Mouse (Mus musculus) urinary bladder, postnatal 4 days (tissue): ENCODE results near the gene Trim2.
A peak's percentile ranks its signal among the peaks of the same experiment; 100 is the strongest.

Experiments used
- DNase-seq, 2 experiments: peaks; one replicate each; pipeline ENCODE4 v3.0.0; 2021 to 2022; ENCODE audit warnings: low spot score in 2 of 2

Trim2 gene

GRCm38 (mm10) chr3:84287256-84287655, 19.4 kb downstream of the Trim2 start:
- DNase-seq: no peak

GRCm38 (mm10) chr3:84286311-84286710, 20.4 kb downstream of the Trim2 start:
- no peak for DNase-seq

- DNase-seq: no peak
These were observed 21.9 kb downstream of the Trim2 start for GRCm38 (mm10) chr3:84284796-84285195.

GRCm38 (mm10) chr3:84283524-84283923, 23.2 kb downstream of the Trim2 start:
- no peak for DNase-seq

GRCm38 (mm10) chr3:84281936-84282371, 24.7 kb downstream of the Trim2 start:
- DNase-seq: no peak

GRCm38 (mm10) chr3:84278809-84279208, 27.9 kb downstream of the Trim2 start:
- no peak for DNase-seq

- DNase-seq: no peak
These were observed 31.6 kb downstream of the Trim2 start for GRCm38 (mm10) chr3:84275124-84275523.

- DNase-seq: no peak
These were observed 34.2 kb downstream of the Trim2 start for GRCm38 (mm10) chr3:84272293-84273015.

- DNase-seq: no peak
These were observed 34.9 kb downstream of the Trim2 start for GRCm38 (mm10) chr3:84271794-84272193.

GRCm38 (mm10) chr3:84271058-84271457, 35.6 kb downstream of the Trim2 start:
- DNase-seq: no peak

GRCm38 (mm10) chr3:84270624-84270995, 36.1 kb downstream of the Trim2 start:
- no peak for DNase-seq

GRCm38 (mm10) chr3:84269987-84270623, 36.6 kb downstream of the Trim2 start:
- DNase-seq: no peak

GRCm38 (mm10) chr3:84268434-84268833, 38.2 kb downstream of the Trim2 start:
- no peak for DNase-seq

GRCm38 (mm10) chr3:84266391-84266931, 40.2 kb downstream of the Trim2 start:
- DNase-seq: no peak

GRCm38 (mm10) chr3:84265084-84265483, 41.6 kb downstream of the Trim2 start:
- DNase-seq: no peak

GRCm38 (mm10) chr3:84264395-84264794, 42.3 kb downstream of the Trim2 start:
- DNase-seq: no peak

- no peak for DNase-seq
These were observed 43.9 kb downstream of the Trim2 start for GRCm38 (mm10) chr3:84262804-84263203.

GRCm38 (mm10) chr3:84261863-84262262, 44.8 kb downstream of the Trim2 start:
- DNase-seq: no peak

GRCm38 (mm10) chr3:84260837-84261236, 45.8 kb downstream of the Trim2 start:
- DNase-seq: no peak

GRCm38 (mm10) chr3:84260024-84260535, 46.6 kb downstream of the Trim2 start:
- no peak for DNase-seq

GRCm38 (mm10) chr3:84259281-84260023, 47.2 kb downstream of the Trim2 start:
- DNase-seq: peak; percentile 63 to 65

- no peak for DNase-seq
These were observed 48.1 kb downstream of the Trim2 start for GRCm38 (mm10) chr3:84258518-84259031.
